Mouse (Mus musculus) ES-E14 (cell line): Measurements from ENCODE around the gene Smyd5. TPM values are rescaled to one million over a fixed set of nuclear protein-coding genes. Genes with fewer than 3 reads are reported as not detected.
A peak's percentile ranks its signal among the peaks of the same experiment; 100 is the strongest.

Source experiments
- DNase-seq: peaks from one replicate; pipeline ENCODE4 v3.0.0-alpha.2; 2013; ENCODE audit warnings: low read depth, low spot score
- H3K27ac ChIP-seq: 2 replicates; pipeline ENCODE4 v1.5.1; 2012; ENCODE audit warnings: low read depth, mild to moderate bottlenecking, low read length, moderate library complexity, mixed read lengths; ENCODE audit not compliant: poor library complexity, insufficient read depth, severe bottlenecking
- H3K36me3 ChIP-seq: 2 replicates; pipeline ENCODE4 v1.6.1; 2012; ENCODE audit warnings: mild to moderate bottlenecking, low read length, moderate library complexity, mixed read lengths; ENCODE audit not compliant: control insufficient read depth, poor library complexity, insufficient read depth, severe bottlenecking
- H3K4me1 ChIP-seq, 2 experiments: fragments of 150-350 bp in 1 of 2; sonication (generic) in 1 of 2; 2 replicates each; pipeline ENCODE4 v1.6.1; 2012; ENCODE audit warnings: low read length in 2 of 2, mild to moderate bottlenecking in 1 of 2, mixed read lengths in 1 of 2; ENCODE audit not compliant: control insufficient read depth in 2 of 2, insufficient read depth in 2 of 2, poor library complexity in 1 of 2
- H3K4me3 ChIP-seq, 2 experiments: fragments of 150-350 bp in 1 of 2; sonication (generic) in 1 of 2; 2 replicates each; pipeline ENCODE4 v1.5.1; 2012; ENCODE audit warnings: low read length in 2 of 2, low read depth in 1 of 2, mild to moderate bottlenecking in 1 of 2, mixed read lengths in 1 of 2; ENCODE audit not compliant: insufficient read depth in 1 of 2, poor library complexity in 1 of 2, severe bottlenecking in 1 of 2
- H3K9ac ChIP-seq: 2 replicates; pipeline ENCODE4 v1.6.1; 2012; ENCODE audit warnings: low read depth, mild to moderate bottlenecking, low read length, mixed read lengths; ENCODE audit not compliant: poor library complexity, insufficient read depth, severe bottlenecking
- H3K9me3 ChIP-seq: fragments of 150-350 bp; sonication (generic); 2 replicates; pipeline ENCODE4 v1.6.1; 2012; ENCODE audit warnings: low read depth, mild to moderate bottlenecking, low read length; ENCODE audit not compliant: control insufficient read depth, insufficient read depth
- CHD2 ChIP-seq: IDR thresholded peaks from 2 replicates; pipeline ENCODE4 v1.6.1; 2014; ENCODE audit warnings: mild to moderate bottlenecking, low read depth, low read length, inconsistent platforms
- HCFC1 ChIP-seq: IDR thresholded peaks from 2 replicates; pipeline ENCODE4 v1.6.1; 2012; ENCODE audit warnings: low read length, inconsistent platforms, borderline replicate concordance; ENCODE audit not compliant: insufficient read depth
- MAFK ChIP-seq: IDR thresholded peaks from 2 replicates; pipeline ENCODE4 v1.6.1; 2014; ENCODE audit warnings: mild to moderate bottlenecking, low read depth, low read length, inconsistent platforms; ENCODE audit not compliant: insufficient read depth
- ZC3H11A ChIP-seq: IDR thresholded peaks from 2 replicates; pipeline ENCODE4 v1.6.1; 2012; ENCODE audit warnings: low read depth, mild to moderate bottlenecking, inconsistent platforms, low read length, borderline replicate concordance
- ZNF384 ChIP-seq: IDR thresholded peaks from 2 replicates; pipeline ENCODE4 v1.6.1; 2012; ENCODE audit warnings: low read depth, low read length, inconsistent platforms
- in situ Hi-C, 2 experiments: fragments of 600-800 bp; cut with MboI; formaldehyde crosslinking; loops; one replicate each; pipeline ENCODE4 v1.15.1; 2025; ENCODE audit warnings: low sequenced_read_pairs in 2 of 2, inconsistent platforms in 1 of 2; ENCODE audit not compliant: unreplicated experiment in 2 of 2
- total RNA-seq: library from RNA; depleted of rRNA; stranded (reverse); fragments of 300-350 nt; gene quantifications from 2 replicates; pipeline ENCODE4 v1.2.3, GENCODE M21; 2012

The Smyd5 gene
- total RNA-seq, 1 experiment, result 94.1 TPM

DNA sequence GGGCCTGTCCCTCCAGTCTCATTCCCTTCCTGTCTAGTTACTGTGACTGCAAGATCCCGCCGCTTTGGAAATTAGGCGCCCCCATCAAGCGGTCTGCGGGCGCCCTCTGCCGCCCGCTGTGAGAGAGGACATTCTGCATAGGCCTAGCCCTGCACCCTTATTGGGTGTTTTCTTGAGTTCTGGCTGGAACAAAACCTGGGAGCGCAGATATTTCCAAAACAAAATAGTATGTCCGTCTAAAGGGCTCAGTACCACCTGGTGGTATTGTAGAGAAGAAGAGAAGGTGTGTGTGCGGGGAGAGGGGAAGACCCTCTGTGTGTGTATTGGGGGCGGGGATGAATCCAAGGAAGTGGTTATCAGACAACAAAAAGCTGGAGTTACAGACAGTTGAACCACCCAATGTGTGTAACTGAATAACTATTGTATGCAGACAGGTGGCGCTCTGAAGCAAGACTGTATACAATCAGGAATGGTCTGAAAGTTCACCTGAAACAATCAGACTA, 21.0 kb upstream of the Smyd5 start:
- no peak for TF ChIP-seq MAFK
- no peak for TF ChIP-seq HCFC1
- TF ChIP-seq ZNF384, result peak; percentile 45; the same call in 1 of the 2 replicates
- peak; percentile 61 for TF ChIP-seq CHD2
- peak; percentile 73; the same call in 1 of the 2 replicates for TF ChIP-seq ZC3H11A
- Histone ChIP-seq H3K4me3 (0 out of 4 replicates have a peak overlapping the region, but pooled peaks of 1 of the 2 experiments have one; percentile 11), H3K36me3 (no peaks in the 10 kb centered on the region), H3K9ac (peak overlapping the region; percentile 31; the same call in 1 of the 2 replicates), H3K27ac (no peak overlapping the region), H3K4me1 (peaks cover 0 to 3% of the 10 kb centered on the region in 2 experiments; a peak in 1 of 4 replicates), H3K9me3 (no peaks in the 10 kb centered on the region)
- in situ Hi-C loops, result loop anchor here (5.0 to 25.0 kb wide), 3 partner anchors 66 to 249 kb away; no protein-coding TSS in a partner anchor
- peak; percentile 76 for DNase-seq

DNA sequence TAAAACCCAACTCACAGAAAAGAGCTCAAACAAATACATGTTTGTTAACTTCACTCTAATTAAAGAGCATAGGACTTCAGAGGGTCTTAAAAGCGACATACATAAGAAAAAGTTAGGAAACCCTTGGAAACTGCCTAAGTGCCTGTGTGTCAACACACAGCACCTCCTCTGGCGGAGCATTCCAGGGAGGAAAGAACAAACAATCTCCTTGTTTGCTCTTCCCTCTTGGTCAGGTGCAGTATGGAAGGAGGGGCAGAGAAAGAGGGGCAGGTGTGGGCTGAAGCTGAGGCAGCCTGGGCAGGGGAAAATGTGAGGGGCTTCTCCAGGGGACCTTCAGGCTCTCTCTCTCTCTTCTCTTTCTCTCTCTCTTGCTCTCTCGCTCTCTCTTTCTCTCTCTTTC, 16.0 kb upstream of the Smyd5 start:
- no peak for DNase-seq
- H3K9me3 ChIP-seq, result no peaks in the 10 kb centered on the region
- H3K27ac ChIP-seq, result no peak overlapping the region
- no peaks in the 10 kb centered on the region for H3K36me3 ChIP-seq
- no peaks in the 10 kb centered on the region for H3K4me1 ChIP-seq
- no peak overlapping the region for H3K4me3 ChIP-seq
- TF ChIP-seq CHD2 (no peak), ZC3H11A (no peak), MAFK (no peak), ZNF384 (no peak), HCFC1 (no peak)
- no peak overlapping the region for H3K9ac ChIP-seq
- in situ Hi-C loops, result loop anchor here (10.0 to 25.0 kb wide), 2 partner anchors 71 to 254 kb away; no protein-coding TSS in a partner anchor

DNA sequence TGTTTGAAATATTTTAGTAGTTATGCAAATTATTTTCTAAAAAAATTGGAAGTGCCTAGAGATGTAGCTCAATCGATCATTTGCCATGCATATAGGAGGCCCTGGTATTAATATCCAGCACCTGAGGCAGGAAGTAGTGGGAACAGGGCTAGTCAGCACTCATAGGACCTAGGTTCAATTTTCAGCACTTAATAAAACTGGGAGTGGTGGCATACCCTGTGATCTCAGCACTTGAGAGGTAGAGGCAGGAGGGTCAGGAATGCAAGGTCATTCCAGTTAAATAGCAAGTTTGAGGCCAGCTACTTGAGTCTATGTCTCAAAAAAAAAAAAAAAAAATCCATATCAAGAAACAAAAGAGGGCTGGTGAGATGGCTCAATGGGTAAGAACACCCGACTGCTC, 12.6 kb upstream of the Smyd5 start:
- H3K36me3 ChIP-seq, result no peaks in the 10 kb centered on the region
- H3K9me3 ChIP-seq, result no peaks in the 10 kb centered on the region
- in situ Hi-C loops, result loop anchor here (10.0 to 25.0 kb wide), 2 partner anchors 74 to 257 kb away; no protein-coding TSS in a partner anchor
- DNase-seq, result no peak
- H3K4me1 ChIP-seq, result peaks cover 0 to 2% of the 10 kb centered on the region in 2 experiments; a peak in 1 of 4 replicates
- no peak overlapping the region for H3K4me3 ChIP-seq
- H3K9ac ChIP-seq, result no peak overlapping the region
- TF ChIP-seq ZC3H11A, result no peak
- TF ChIP-seq HCFC1, result no peak
- TF ChIP-seq MAFK, result no peak
- no peak for TF ChIP-seq CHD2
- no peak for TF ChIP-seq ZNF384
- H3K27ac ChIP-seq, result no peak overlapping the region

DNA sequence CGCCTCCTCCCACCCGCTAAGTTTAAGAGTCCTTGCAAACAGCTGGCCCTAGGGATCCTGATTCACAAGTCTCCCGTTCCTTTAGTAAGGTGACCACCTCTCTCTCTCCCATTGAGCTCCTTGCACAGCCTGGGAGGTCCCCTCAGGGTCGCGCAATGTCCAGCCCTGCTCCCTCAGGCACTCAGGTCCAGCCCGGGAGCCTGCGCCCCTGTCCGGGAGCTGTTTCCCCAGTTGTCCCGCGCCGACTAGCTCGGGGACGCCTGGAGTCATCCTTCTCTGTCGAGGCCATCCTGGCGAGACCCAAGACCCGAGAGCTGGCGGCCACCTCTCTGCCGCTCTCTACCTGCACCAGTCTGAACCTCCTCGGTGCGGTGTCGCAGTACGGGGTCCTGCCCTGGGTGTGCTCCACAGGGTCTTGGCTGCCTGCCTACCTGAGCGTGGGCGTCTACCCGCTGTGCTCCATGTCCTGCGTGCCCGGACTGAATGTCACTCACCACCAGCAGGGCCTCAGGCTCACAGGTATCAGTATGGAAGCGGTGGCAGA, 7.9 kb upstream of the Smyd5 start, which contains the start of gene Noto:
Gene Noto (plus strand): TSS at position 51 of the 544 bp plus-strand sequence.
- Histone ChIP-seq H3K36me3 (no peaks in the 10 kb centered on the region), H3K27ac (no peak within 1 kb of the TSS), H3K4me3 (peak within 1 kb of the TSS; percentile 27 to 59; a peak in 3 of 4 replicates), H3K4me1 (peaks cover 0 to 2% of the 10 kb centered on the region in 2 experiments; a peak in 1 of 4 replicates), H3K9me3 (no peaks in the 10 kb centered on the region), H3K9ac (peak within 1 kb of the TSS; percentile 24)
- in situ Hi-C loops, result loop anchor here in 1 of 2 experiments (25.0 kb wide), 1 partner anchor 262 kb away; no protein-coding TSS in a partner anchor
- no peak for DNase-seq
- TF ChIP-seq ZNF384 (no peak), MAFK (no peak), ZC3H11A (no peak), CHD2 (no peak), HCFC1 (no peak)
